18 mouse cellular contexts compared by ENCODE assay signal in genomic region chr10:43550923-43551322, GRCm38 (mm10). TPM values are rescaled to one million over a fixed set of nuclear protein-coding genes. Genes with fewer than 3 reads are reported as not detected.
DNase-seq lines count a peak whose midpoint lies in the region; ATAC-seq and TF ChIP-seq lines count a peak whose summit lies in the region.
"Had no signal": no experiment of that assay in that cellular context is flagged by ENCODE, and none has a peak within 500 bp of the region (broad histone marks: within the 10 kb centered on the region; RNA-seq: fewer than 3 reads in every experiment).

No protein-coding gene starts in this region.

- no peak for TF ChIP-seq CTCF in hindbrain, postnatal 0 days (IDR thresholded peaks at IDR 0.05; ENCODE audit: low read depth)

- H3K27me3 ChIP-seq in hindbrain, embryonic 14.5 days (ENCODE audit: control insufficient read depth, insufficient read depth, low read length), result no peaks in the 10 kb centered on the region
- no peaks in the 10 kb centered on the region for H3K27me3 ChIP-seq in hindbrain, embryonic 10.5 days (ENCODE audit: insufficient read depth, poor library complexity, severe bottlenecking)
- no peaks in the 10 kb centered on the region for H3K27me3 ChIP-seq in neural tube, embryonic 14.5 days (ENCODE audit: control insufficient read depth, insufficient read depth, low read length)
- no peaks in the 10 kb centered on the region for H3K27me3 ChIP-seq in hindbrain, postnatal 0 days (ENCODE audit: insufficient read depth, low read length)
- H3K27me3 ChIP-seq: CH12.LX; forebrain, embryonic 13.5 days; heart, embryonic 13.5 days had no signal

- H3K4me2 ChIP-seq in hindbrain, embryonic 14.5 days (replicated peaks), result no peak overlapping the region
- H3K4me2 ChIP-seq in neural tube, embryonic 14.5 days (ENCODE audit: low read depth, low read length), result no peak overlapping the region
- H3K4me2 ChIP-seq in hindbrain, postnatal 0 days (ENCODE audit: low read depth, low read length), result no peak overlapping the region
- H3K4me2 ChIP-seq: forebrain, embryonic 13.5 days; heart, embryonic 13.5 days had no signal

- no peak overlapping the region for H3K4me3 ChIP-seq in hindbrain, embryonic 14.5 days (replicated peaks; ENCODE audit: low read length)
- no peak overlapping the region for H3K4me3 ChIP-seq in hindbrain, embryonic 10.5 days
- no peak overlapping the region for H3K4me3 ChIP-seq in neural tube, embryonic 14.5 days (ENCODE audit: low read depth, low read length)
- H3K4me3 ChIP-seq in hindbrain, postnatal 0 days (ENCODE audit: low read length), result no peak overlapping the region
- H3K4me3 ChIP-seq: forebrain, embryonic 13.5 days; gastrocnemius, adult 2 months; heart, embryonic 13.5 days had no signal

- peak overlapping the region; percentile 52; the same call in 1 of the 2 replicates for H3K27ac ChIP-seq in hindbrain, embryonic 14.5 days
- H3K27ac ChIP-seq in hindbrain, embryonic 10.5 days, result no peak overlapping the region
- no peak overlapping the region for H3K27ac ChIP-seq in neural tube, embryonic 14.5 days (ENCODE audit: low read depth, low read length)
- H3K27ac ChIP-seq in hindbrain, postnatal 0 days, result 0 out of 2 replicates have a peak overlapping the region, but pooled peaks have one; percentile 32
- H3K27ac ChIP-seq: forebrain, embryonic 13.5 days; gastrocnemius, adult 2 months; heart, embryonic 13.5 days had no signal

- H3K9me3 ChIP-seq in hindbrain, embryonic 14.5 days (ENCODE audit: control insufficient read depth, low read length), result no peaks in the 10 kb centered on the region
- peaks cover 8% of the 10 kb centered on the region; the same call in 1 of the 2 replicates for H3K9me3 ChIP-seq in hindbrain, embryonic 10.5 days
- H3K9me3 ChIP-seq in neural tube, embryonic 14.5 days (ENCODE audit: control insufficient read depth, low read length), result no peaks in the 10 kb centered on the region
- no peaks in the 10 kb centered on the region for H3K9me3 ChIP-seq in hindbrain, postnatal 0 days (ENCODE audit: low read length)
- H3K9me3 ChIP-seq: forebrain, embryonic 13.5 days had no signal

- H3K9ac ChIP-seq in hindbrain, embryonic 14.5 days, result no peak overlapping the region
- no peak overlapping the region for H3K9ac ChIP-seq in neural tube, embryonic 14.5 days (replicated peaks; ENCODE audit: low read depth, low read length)
- no peak overlapping the region for H3K9ac ChIP-seq in hindbrain, postnatal 0 days (replicated peaks; ENCODE audit: low read length)
- H3K9ac ChIP-seq: forebrain, embryonic 13.5 days; forebrain, postnatal 0 days; heart, embryonic 13.5 days had no signal

- WGBS in hindbrain, embryonic 14.5 days, result 25% methylated on average over 3 of the region's 3 CpGs
- 33% methylated on average over 3 of the region's 3 CpGs for WGBS in hindbrain, embryonic 10.5 days
- WGBS in neural tube, embryonic 14.5 days, result 29% methylated on average over 3 of the region's 3 CpGs
- WGBS in hindbrain, postnatal 0 days, result 30% methylated on average over 3 of the region's 3 CpGs

- no peak for ATAC-seq in hindbrain, embryonic 14.5 days (ENCODE audit: low FRiP score)
- ATAC-seq in neural tube, embryonic 14.5 days (ENCODE audit: low read depth), result 0 out of 2 replicates have a peak, but pooled peaks have one; percentile 45
- ATAC-seq in hindbrain, postnatal 0 days, result peak; percentile 31; the same call in 1 of the 2 replicates
- ATAC-seq: forebrain, embryonic 13.5 days; forebrain, postnatal 0 days; intestine, embryonic 16.5 days had no signal

- H3K36me3 ChIP-seq in hindbrain, embryonic 14.5 days (replicated peaks; ENCODE audit: control insufficient read depth, insufficient read depth), result no peaks in the 10 kb centered on the region
- H3K36me3 ChIP-seq in hindbrain, embryonic 10.5 days, result no peaks in the 10 kb centered on the region
- no peaks in the 10 kb centered on the region for H3K36me3 ChIP-seq in neural tube, embryonic 14.5 days (ENCODE audit: control insufficient read depth, insufficient read depth, low read length)
- H3K36me3 ChIP-seq in hindbrain, postnatal 0 days (ENCODE audit: insufficient read depth, low read length), result no peaks in the 10 kb centered on the region
- H3K36me3 ChIP-seq: heart, embryonic 13.5 days had no signal

- DNase-seq in hindbrain, embryonic 14.5 days (ENCODE audit: low spot score), result no peak
- no peak for DNase-seq in hindbrain, embryonic 10.5 days (ENCODE audit: low spot score)
- no peak for DNase-seq in neural tube, embryonic 10.5 days (ENCODE audit: extremely low spot score, low spot score)
- DNase-seq in hindbrain, postnatal 0 days (ENCODE audit: low spot score), result no peak
- no peak for DNase-seq in spleen, postnatal 14 days (ENCODE audit: low spot score in 2 of 2)
- DNase-seq: adrenal gland, postnatal 14 days; cerebellum, adult 11-12 months; cerebellum, adult 9-10 months; cerebellum, postnatal 25 days; forebrain, postnatal 0 days; gastrocnemius, adult 2 months; gastrocnemius, postnatal 25 days; heart, postnatal 36 days had no signal

- no peaks in the 10 kb centered on the region for H3K4me1 ChIP-seq in hindbrain, embryonic 14.5 days (replicated peaks; ENCODE audit: control insufficient read depth, insufficient read depth, low read length)
- H3K4me1 ChIP-seq in hindbrain, embryonic 10.5 days (replicated peaks), result peaks cover 4% of the 10 kb centered on the region; the same call in 1 of the 2 replicates
- no peaks in the 10 kb centered on the region for H3K4me1 ChIP-seq in neural tube, embryonic 14.5 days (ENCODE audit: control insufficient read depth, insufficient read depth, low read length)
- no peaks in the 10 kb centered on the region for H3K4me1 ChIP-seq in hindbrain, postnatal 0 days (ENCODE audit: insufficient read depth, low read length)
- H3K4me1 ChIP-seq: forebrain, embryonic 13.5 days; heart, embryonic 13.5 days had no signal

RNA-seq across cellular contexts. Expression of gene 1700021F05Rik, which starts 10.1 kb away (rescaled TPM):
- 66.1 and 66.7 TPM in 2 replicates for polyA plus RNA-seq in hindbrain, embryonic 14.5 days (2014; fragmentation: Nextera tagmentation; extraction: Ambion mirVana)
- polyA plus RNA-seq in hindbrain, embryonic 10.5 days (2016; fragmentation: Nextera tagmentation; extraction: Ambion mirVana), result 61.7 and 62.1 TPM in 2 replicates
- polyA plus RNA-seq in neural tube, embryonic 14.5 days (2014; fragmentation: Nextera tagmentation; extraction: Ambion mirVana), result 71.8 and 76.5 TPM in 2 replicates
- total RNA-seq in hindbrain, postnatal 0 days (2014; rRNA removed), result 17.7 and 19.6 TPM in 2 replicates
- 77.1 and 80.3 TPM in 2 replicates for polyA plus RNA-seq in hindbrain, postnatal 0 days (2015; fragmentation: Nextera tagmentation; extraction: Ambion mirVana)

RNA-seq across cellular contexts. Expression of gene Gm9803, which starts 27.0 kb away (rescaled TPM):
- 14.5 and 25.4 TPM in 2 replicates for polyA plus RNA-seq in hindbrain, embryonic 14.5 days (2014; fragmentation: Nextera tagmentation; extraction: Ambion mirVana)
- polyA plus RNA-seq in hindbrain, embryonic 10.5 days (2016; fragmentation: Nextera tagmentation; extraction: Ambion mirVana), result 9.1 and 11.8 TPM in 2 replicates
- polyA plus RNA-seq in neural tube, embryonic 14.5 days (2014; fragmentation: Nextera tagmentation; extraction: Ambion mirVana), result 17.9 and 26.8 TPM in 2 replicates
- total RNA-seq in hindbrain, postnatal 0 days (2014; rRNA removed), result 6.3 and 30.1 TPM in 2 replicates
- polyA plus RNA-seq in hindbrain, postnatal 0 days (2015; fragmentation: Nextera tagmentation; extraction: Ambion mirVana), result 18.1 and 18.9 TPM in 2 replicates

RNA-seq across cellular contexts. Expression of gene Cd24a, which starts 27.2 kb away (rescaled TPM):
- polyA plus RNA-seq in hindbrain, embryonic 14.5 days (2014; fragmentation: Nextera tagmentation; extraction: Ambion mirVana), result 938 and 954 TPM in 2 replicates
- 344 and 448 TPM in 2 replicates for polyA plus RNA-seq in hindbrain, embryonic 10.5 days (2016; fragmentation: Nextera tagmentation; extraction: Ambion mirVana)
- 1,170 and 1,195 TPM in 2 replicates for polyA plus RNA-seq in neural tube, embryonic 14.5 days (2014; fragmentation: Nextera tagmentation; extraction: Ambion mirVana)
- total RNA-seq in hindbrain, postnatal 0 days (2014; rRNA removed), result 322 and 324 TPM in 2 replicates
- 258 and 286 TPM in 2 replicates for polyA plus RNA-seq in hindbrain, postnatal 0 days (2015; fragmentation: Nextera tagmentation; extraction: Ambion mirVana)

Comparison
In these comparisons a context has a peak if more than half of its experiments do, and no peak if none do; other contexts are left out.
1. H3K27ac ChIP-seq: peak in hindbrain, embryonic 14.5 days (single experiment) and hindbrain, postnatal 0 days (single experiment); none in hindbrain, embryonic 10.5 days (single experiment) and neural tube, embryonic 14.5 days (single experiment).